Comparison of ENCODE assay signal across 1 mouse cellular context in genomic region chr1:131945674-131946440, GRCm38 (mm10).
TF ChIP-seq lines count a peak whose summit lies in the region.

No protein-coding gene starts in this region.

TF ChIP-seq in MEL, 35 proteins besides CTCF, POLR2A, EP300 and RAD21 (continued from another document):
- no peak for TF ChIP-seq USF1 (IDR thresholded peaks at IDR 0.05; ENCODE audit: low read depth, low read length)
- TF ChIP-seq HCFC1 (IDR thresholded peaks at IDR 0.05; ENCODE audit: low read depth, low read length), result 0 out of 2 replicates have a peak, but pooled peaks have one; percentile 24
- no peak for TF ChIP-seq E2F4 (IDR thresholded peaks at IDR 0.05; ENCODE audit: borderline replicate concordance, low read depth, low read length)
- 0 out of 2 replicates have a peak, but pooled peaks have one; percentile 39 for TF ChIP-seq CHD1 (IDR thresholded peaks at IDR 0.05; ENCODE audit: low read depth, low read length)
- TF ChIP-seq MYB (IDR thresholded peaks at IDR 0.05; ENCODE audit: low read depth, low read length), result 0 out of 2 replicates have a peak, but pooled peaks have one; percentile 17
- TF ChIP-seq MAFK (IDR thresholded peaks at IDR 0.05; ENCODE audit: borderline replicate concordance, low read depth, low read length), result no peak
- peak; percentile 47 for TF ChIP-seq NELFE (IDR thresholded peaks at IDR 0.05; ENCODE audit: low read depth, low read length)
- TF ChIP-seq MYC (IDR thresholded peaks at IDR 0.05; ENCODE audit: low read depth, low read length), result 0 out of 2 replicates have a peak, but pooled peaks have one; percentile 2
- TF ChIP-seq POLR2AphosphoS5 (IDR thresholded peaks at IDR 0.05; ENCODE audit: borderline replicate concordance, low read depth, low read length), result no peak
- no peak for TF ChIP-seq ZNF384 (IDR thresholded peaks at IDR 0.05; ENCODE audit: low read depth, low read length)
- TF ChIP-seq POLR2AphosphoS2 (IDR thresholded peaks at IDR 0.05; ENCODE audit: low read length), result peak; percentile 46; the same call in 1 of the 2 replicates
- TF ChIP-seq ELF1 (IDR thresholded peaks at IDR 0.05; ENCODE audit: low read depth, low read length), result no peak
- TF ChIP-seq ZMIZ1 (IDR thresholded peaks at IDR 0.05; ENCODE audit: low read depth, low read length), result peak; percentile 61
- TF ChIP-seq TBP (IDR thresholded peaks at IDR 0.05; ENCODE audit: low read depth, low read length), result peak; percentile 91
- peak; percentile 36; the same call in 1 of the 2 replicates for TF ChIP-seq MAX (IDR thresholded peaks at IDR 0.05; ENCODE audit: low read length)
- TF ChIP-seq MAZ (IDR thresholded peaks at IDR 0.05; ENCODE audit: low read depth, low read length), result no peak
- peak; percentile 96 for TF ChIP-seq ETS1 (IDR thresholded peaks at IDR 0.05; ENCODE audit: low read depth, low read length)
- TF ChIP-seq SIN3A (IDR thresholded peaks at IDR 0.05; ENCODE audit: low read length), result peak; percentile 72
- 0 out of 2 replicates have a peak, but pooled peaks have one; percentile 16 for TF ChIP-seq MEF2A (IDR thresholded peaks at IDR 0.05; ENCODE audit: extremely low read depth, insufficient replicate concordance, low read depth, low read length, poor library complexity, severe bottlenecking)
- TF ChIP-seq JUND (IDR thresholded peaks at IDR 0.05; ENCODE audit: low read depth, low read length), result 0 out of 2 replicates have a peak, but pooled peaks have one; percentile 6
- TF ChIP-seq GATA1 (IDR thresholded peaks at IDR 0.05; ENCODE audit: low read depth, low read length), result no peak
- TF ChIP-seq GABPA (IDR thresholded peaks at IDR 0.05; ENCODE audit: low read depth, low read length), result no peak
- no peak for TF ChIP-seq TAL1 (IDR thresholded peaks at IDR 0.05; ENCODE audit: low read length)
- TF ChIP-seq MXI1 (IDR thresholded peaks at IDR 0.05; ENCODE audit: low read depth, low read length), result peak; percentile 71
- TF ChIP-seq TCF12 (IDR thresholded peaks at IDR 0.05; ENCODE audit: low read depth, low read length), result no peak; the same call in 1 of the 2 replicates
- TF ChIP-seq ZKSCAN1 (IDR thresholded peaks at IDR 0.05; ENCODE audit: low read depth, low read length), result 0 out of 2 replicates have a peak, but pooled peaks have one; percentile 29
TF ChIP-seq in MEL: peak in this region for 15.
